Mouse (Mus musculus) erythroblast, embryonic 14.5 days (primary cell): ENCODE results near the gene Elac2.

ENCODE experiments used
- GATA1 ChIP-seq: IDR thresholded peaks from 2 replicates; pipeline ENCODE4 v1.6.1; 2012; ENCODE audit warnings: low read length, inconsistent platforms, mixed read lengths
- TAL1 ChIP-seq: IDR thresholded peaks from 3 replicates; pipeline ENCODE4 v1.6.1; 2012; ENCODE audit warnings: low read length, inconsistent platforms, mixed read lengths

DNA sequence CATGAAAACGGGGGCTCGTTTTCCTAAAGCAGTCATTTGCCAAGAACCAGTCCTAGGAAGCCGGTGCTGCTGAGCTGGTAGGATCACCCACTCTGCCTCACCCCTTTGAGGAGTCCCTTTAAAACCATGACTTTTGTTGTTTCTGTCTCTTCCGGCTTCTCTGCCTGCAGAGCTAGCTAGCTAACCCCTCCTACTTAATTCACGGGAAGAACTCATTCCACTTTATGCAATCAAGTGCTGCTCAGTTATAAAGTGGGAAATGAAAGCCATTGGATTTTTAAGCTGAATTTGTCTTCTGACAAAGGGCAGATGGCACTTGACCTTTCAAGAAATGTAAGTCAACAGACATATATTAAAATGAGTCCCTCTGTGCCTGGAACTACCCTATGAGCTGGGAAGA, 49.2 kb downstream of the Elac2 start:
- TF ChIP-seq GATA1 (no peak), TAL1 (no peak)
